Mouse (Mus musculus) E14TG2a.4 (cell line): Measurements from ENCODE around the gene Gtf2f2.

Source experiments
- CTCF ChIP-seq: conservative IDR thresholded peaks from 2 replicates; pipeline ENCODE4 v1.5.1; 2014; ENCODE audit warnings: low read length
- POU5F1 ChIP-seq: IDR thresholded peaks from 2 replicates; pipeline ENCODE4 v1.6.1; 2014; ENCODE audit warnings: low read length, borderline replicate concordance

DNA sequence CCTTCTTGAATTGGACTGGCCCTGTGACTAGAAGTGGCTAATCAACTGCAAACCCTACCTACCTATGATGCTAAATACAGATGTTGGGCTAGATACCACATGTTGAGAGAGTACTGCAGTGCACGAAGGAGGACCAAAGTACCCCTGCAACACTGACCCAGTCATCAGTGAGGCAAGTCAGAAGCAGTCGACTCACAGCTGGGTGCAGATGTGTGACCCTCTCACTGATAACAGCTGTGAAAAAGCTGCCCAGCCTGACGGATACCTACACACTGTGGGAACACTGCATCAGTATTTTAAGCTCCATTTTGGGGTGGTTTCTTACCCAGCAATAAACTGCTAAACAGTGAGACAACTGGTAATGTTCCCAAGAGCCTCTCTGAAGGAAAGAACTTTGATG, 34.6 kb downstream of the Gtf2f2 start:
- TF ChIP-seq CTCF (no peak), POU5F1 (no peak)
